Mouse (Mus musculus) hindbrain, embryonic 11.5 days (tissue): ENCODE data around the gene Fndc9. TPM values are rescaled to one million over a fixed set of nuclear protein-coding genes. Genes with fewer than 3 reads are reported as not detected.
A peak's percentile ranks its signal among the peaks of the same experiment; 100 is the strongest.

Experiments
- ATAC-seq: fragments of 200-750 bp; cut with Nextera tagmentation; 2 replicates; pipeline ENCODE4 v1.8.0; 2017; ENCODE audit warnings: mild to moderate bottlenecking, moderate TSS enrichment, moderate library complexity; ENCODE audit not compliant: low FRiP score
- DNase-seq: peaks from one replicate; pipeline ENCODE4 v3.0.0-alpha.2; 2015; ENCODE audit warnings: low spot score
- H3K27ac ChIP-seq: fragments of 300-500 bp; sonication (generic); 2 replicates; pipeline ENCODE4 v1.5.1; 2014; ENCODE audit warnings: mild to moderate bottlenecking, low read depth, low read length
- H3K27me3 ChIP-seq: fragments of 300-500 bp; sonication (generic); 2 replicates; pipeline ENCODE4 v1.6.1; 2014; ENCODE audit warnings: mild to moderate bottlenecking, low read length, moderate library complexity, mixed read lengths; ENCODE audit not compliant: control insufficient read depth, insufficient read depth
- H3K36me3 ChIP-seq: fragments of 300-500 bp; sonication (generic); 2 replicates; pipeline ENCODE4 v1.6.1; 2014; ENCODE audit warnings: mild to moderate bottlenecking, low read length, moderate library complexity, mixed read lengths; ENCODE audit not compliant: control insufficient read depth, insufficient read depth
- H3K4me1 ChIP-seq: fragments of 300-500 bp; sonication (generic); replicated peaks from 2 replicates; pipeline ENCODE4 v1.6.1; 2014; ENCODE audit warnings: low read length, mixed read lengths; ENCODE audit not compliant: control insufficient read depth, insufficient read depth
- H3K4me2 ChIP-seq: fragments of 300-500 bp; sonication (generic); replicated peaks from 2 replicates; pipeline ENCODE4 v1.6.1; 2014; ENCODE audit warnings: mild to moderate bottlenecking, low read depth, low read length
- H3K4me3 ChIP-seq: fragments of 300-500 bp; sonication (generic); 2 replicates; pipeline ENCODE4 v1.5.1; 2014; ENCODE audit warnings: low read depth, low read length
- H3K9ac ChIP-seq: fragments of 300-500 bp; sonication (generic); 2 replicates; pipeline ENCODE4 v1.6.1; 2014; ENCODE audit warnings: low read depth, low read length
- H3K9me3 ChIP-seq: fragments of 300-500 bp; sonication (generic); 2 replicates; pipeline ENCODE4 v1.6.1; 2016; ENCODE audit warnings: low read length; ENCODE audit not compliant: control insufficient read depth
- WGBS: fragments of 180-500 bp; shearing (Covaris S2); extraction: QIAGEN DNeasy Blood & Tissue Kit; methylation state at CpG from one replicate; pipeline ENCODE4 v1.1.7; 2014; 5-methylcytosine and 5-hydroxymethylcytosine counted together
- polyA plus RNA-seq: library from polyadenylated mRNA; unstranded; fragments of >200 nt; fragmentation: Nextera tagmentation; extraction: Ambion mirVana; gene quantifications from 2 replicates; pipeline ENCODE4 v1.2.1, GENCODE M21; 2014

Fndc9 gene
- polyA plus RNA-seq, 1 experiment from 2014 or later: 1.0 TPM

DNA sequence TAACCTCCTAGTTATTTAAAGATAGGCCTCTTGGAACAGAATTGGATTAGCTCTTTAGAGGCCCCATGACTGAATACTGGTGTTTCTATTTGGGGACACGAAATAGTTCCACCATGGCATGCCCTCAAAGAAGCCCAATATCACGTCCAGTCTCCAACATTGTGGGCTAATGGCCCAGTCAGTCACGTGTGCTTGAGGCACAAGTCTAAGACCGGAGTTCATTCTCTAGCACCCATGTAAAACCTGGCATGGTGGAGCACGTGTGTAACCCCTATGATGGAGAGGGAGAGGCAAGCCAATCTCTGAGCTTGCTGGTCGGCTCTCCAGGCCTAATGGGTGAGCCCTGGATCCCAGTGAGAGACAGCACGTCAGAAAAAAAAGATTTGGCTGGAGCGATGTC lies 40.8 kb downstream of the Fndc9 start:
- no peak overlapping the region for H3K4me3 ChIP-seq
- H3K4me2 ChIP-seq: no peak overlapping the region
- 0 out of 2 replicates have a peak, but pooled peaks cover 7% of the 10 kb centered on the region for H3K36me3 ChIP-seq
- no peak for ATAC-seq
- H3K9me3 ChIP-seq: no peaks in the 10 kb centered on the region
- DNase-seq: no peak
- 92% methylated on average over 8 of the region's 8 CpGs for WGBS
- no peak overlapping the region for H3K27ac ChIP-seq
- H3K9ac ChIP-seq: no peak overlapping the region
- H3K27me3 ChIP-seq: no peaks in the 10 kb centered on the region
- no peaks in the 10 kb centered on the region for H3K4me1 ChIP-seq

GRCm38 (mm10) chr11:46276778-46277177 lies 41.4 kb downstream of the Fndc9 start:
- Histone ChIP-seq H3K27ac (no peak overlapping the region), H3K27me3 (no peaks in the 10 kb centered on the region), H3K4me1 (no peaks in the 10 kb centered on the region), H3K4me2 (no peak overlapping the region), H3K4me3 (no peak overlapping the region), H3K9ac (no peak overlapping the region), H3K36me3 (0 out of 2 replicates have a peak, but pooled peaks cover 7% of the 10 kb centered on the region), H3K9me3 (no peaks in the 10 kb centered on the region)
- WGBS: 46% methylated on average over 5 of the region's 5 CpGs
- ATAC-seq: no peak; the same call in 1 of the 2 replicates
- DNase-seq: peak; percentile 49

- no peaks in the 10 kb centered on the region for H3K4me1 ChIP-seq
- no peak overlapping the region for H3K27ac ChIP-seq
- H3K9me3 ChIP-seq: no peaks in the 10 kb centered on the region
- no peak overlapping the region for H3K4me3 ChIP-seq
- no peak for ATAC-seq
- H3K4me2 ChIP-seq: no peak overlapping the region
- H3K27me3 ChIP-seq: no peaks in the 10 kb centered on the region
- H3K36me3 ChIP-seq: 0 out of 2 replicates have a peak, but pooled peaks cover 7% of the 10 kb centered on the region
- no peak for DNase-seq
- H3K9ac ChIP-seq: no peak overlapping the region
- 66% methylated on average over 5 of the region's 5 CpGs for WGBS
Observed at GRCm38 (mm10) chr11:46278140-46278539, 42.8 kb downstream of the Fndc9 start.

DNA sequence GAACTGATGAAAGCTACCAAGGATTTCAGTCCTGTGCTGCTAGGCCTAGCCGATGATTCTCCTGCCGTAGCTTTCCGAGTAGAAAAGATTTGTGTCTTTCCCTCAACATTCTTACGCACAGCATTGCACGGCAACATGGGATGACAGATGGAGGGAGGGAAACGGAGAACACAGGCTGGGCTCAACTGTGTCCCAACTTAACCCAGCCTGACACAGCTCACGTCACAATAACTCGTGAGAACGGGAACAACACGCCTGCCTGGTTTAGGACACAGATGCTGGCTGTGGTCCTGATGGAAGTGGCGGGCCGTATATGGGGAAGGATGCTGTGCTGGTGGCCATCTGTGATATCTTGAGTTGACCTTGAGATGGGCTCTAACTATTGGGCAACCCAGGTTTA lies 43.4 kb downstream of the Fndc9 start:
- Histone ChIP-seq H3K9ac (no peak overlapping the region), H3K27ac (no peak overlapping the region), H3K27me3 (no peaks in the 10 kb centered on the region), H3K36me3 (0 out of 2 replicates have a peak, but pooled peaks cover 7% of the 10 kb centered on the region), H3K4me2 (no peak overlapping the region), H3K4me1 (no peaks in the 10 kb centered on the region), H3K4me3 (no peak overlapping the region), H3K9me3 (no peaks in the 10 kb centered on the region)
- DNase-seq (no peak), ATAC-seq (no peak)
- 88% methylated on average over 12 of the region's 12 CpGs for WGBS

DNA sequence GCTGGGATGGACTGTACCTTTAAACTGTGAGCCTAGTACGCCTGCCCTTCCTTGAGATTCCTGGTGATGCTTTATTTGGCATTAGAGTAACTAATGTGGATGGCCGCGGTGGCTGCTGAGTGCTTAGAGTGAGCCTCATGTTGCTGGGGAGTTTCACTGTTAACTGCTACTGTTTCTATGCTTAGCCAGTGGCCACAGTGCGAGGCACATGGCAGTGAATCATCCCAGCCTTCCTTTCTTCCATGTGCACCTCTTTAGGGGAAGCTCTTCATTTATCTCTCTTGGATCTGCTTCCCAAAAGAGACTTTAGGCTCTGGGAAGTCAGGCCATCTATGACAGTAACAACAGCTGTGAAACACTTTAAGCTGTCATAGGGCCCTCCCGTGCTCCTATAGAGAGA lies 47.3 kb downstream of the Fndc9 start:
- no peak for DNase-seq
- no peaks in the 10 kb centered on the region for H3K27me3 ChIP-seq
- H3K36me3 ChIP-seq: 0 out of 2 replicates have a peak, but pooled peaks cover 4% of the 10 kb centered on the region
- no peaks in the 10 kb centered on the region for H3K4me1 ChIP-seq
- ATAC-seq: no peak
- H3K9ac ChIP-seq: no peak overlapping the region
- no peak overlapping the region for H3K4me3 ChIP-seq
- no peak overlapping the region for H3K4me2 ChIP-seq
- H3K27ac ChIP-seq: no peak overlapping the region
- no peaks in the 10 kb centered on the region for H3K9me3 ChIP-seq
- 93% methylated on average over 5 of the region's 5 CpGs for WGBS

DNA sequence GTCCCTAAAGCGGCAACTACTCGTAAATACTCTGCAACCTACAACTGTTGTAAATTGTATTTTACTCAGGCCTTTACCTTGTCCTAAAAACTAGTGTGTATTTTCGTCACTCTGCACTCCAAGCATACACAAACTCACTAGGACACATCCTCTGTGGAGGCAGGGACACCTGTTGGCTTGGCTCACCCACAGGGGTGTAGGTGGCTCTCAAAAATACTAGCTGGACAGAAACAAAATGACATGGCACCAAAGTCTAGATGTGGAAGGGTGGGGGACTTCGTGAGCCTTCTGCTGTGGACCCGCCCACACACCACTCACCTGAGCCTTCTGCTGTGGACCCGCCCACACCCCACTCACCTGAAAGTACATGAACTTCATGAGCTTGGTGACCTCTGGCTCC lies 48.5 kb downstream of the Fndc9 start:
- Histone ChIP-seq H3K36me3 (no peaks in the 10 kb centered on the region), H3K9ac (no peak overlapping the region), H3K4me3 (no peak overlapping the region), H3K4me1 (no peaks in the 10 kb centered on the region), H3K4me2 (no peak overlapping the region), H3K27me3 (no peaks in the 10 kb centered on the region), H3K9me3 (no peaks in the 10 kb centered on the region), H3K27ac (no peak overlapping the region)
- 91% methylated on average over 6 of the region's 6 CpGs for WGBS
- ATAC-seq: no peak
- DNase-seq: no peak

DNA sequence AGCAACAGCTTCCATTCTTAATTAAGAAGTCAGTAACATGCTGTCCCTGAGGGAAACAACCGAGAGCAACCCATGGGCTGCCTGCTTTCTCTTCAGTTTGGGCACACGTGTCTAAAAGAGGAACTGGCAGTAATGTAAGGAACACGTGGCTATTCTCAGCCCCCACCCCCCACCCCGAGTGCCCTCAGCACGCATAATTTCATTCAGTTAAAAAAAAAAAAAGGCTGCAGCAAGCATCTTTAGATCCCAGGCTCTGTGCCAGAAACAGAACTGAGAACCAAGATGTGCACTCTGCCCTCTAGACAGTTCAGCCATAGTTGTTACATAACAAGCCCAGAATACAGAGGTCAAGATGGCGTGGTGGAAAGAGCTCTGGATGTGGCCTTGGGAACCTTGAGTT lies 51.5 kb downstream of the Fndc9 start:
- ATAC-seq (no peak), DNase-seq (no peak)
- Histone ChIP-seq H3K4me2 (no peak overlapping the region), H3K27me3 (no peaks in the 10 kb centered on the region), H3K9me3 (no peaks in the 10 kb centered on the region), H3K9ac (no peak overlapping the region), H3K27ac (no peak overlapping the region), H3K4me1 (no peaks in the 10 kb centered on the region), H3K36me3 (peaks cover 2% of the 10 kb centered on the region; the same call in 1 of the 2 replicates), H3K4me3 (no peak overlapping the region)
- WGBS: 69% methylated on average over 6 of the region's 6 CpGs

- Histone ChIP-seq H3K4me3 (no peak overlapping the region), H3K27me3 (no peaks in the 10 kb centered on the region), H3K9ac (no peak overlapping the region), H3K9me3 (no peaks in the 10 kb centered on the region), H3K36me3 (peaks cover 2% of the 10 kb centered on the region; the same call in 1 of the 2 replicates), H3K4me1 (no peaks in the 10 kb centered on the region), H3K27ac (no peak overlapping the region), H3K4me2 (no peak overlapping the region)
- 65% methylated on average over 5 of the region's 5 CpGs for WGBS
- DNase-seq: no peak
- no peak for ATAC-seq
Observed at GRCm38 (mm10) chr11:46288091-46288490, 52.8 kb downstream of the Fndc9 start.

DNA sequence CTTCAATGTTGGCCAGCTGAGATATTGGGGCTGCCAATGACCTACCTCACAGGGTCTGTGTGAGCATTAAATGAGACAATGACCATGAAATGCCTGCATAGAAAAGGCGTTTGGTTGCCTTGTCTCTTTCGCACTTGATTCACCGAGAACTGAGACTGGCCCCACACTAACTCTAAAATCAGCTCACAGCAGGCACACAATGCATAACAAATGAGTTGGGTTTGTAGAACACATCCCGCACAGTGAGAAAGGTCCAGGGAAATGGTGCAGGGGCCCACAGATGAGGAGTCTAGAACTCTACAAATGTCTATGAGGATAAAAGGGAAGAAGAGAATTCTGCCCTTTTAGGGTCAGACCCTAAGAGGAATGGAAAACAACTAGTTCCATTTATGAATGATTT lies 53.7 kb downstream of the Fndc9 start:
- no peak overlapping the region for H3K4me3 ChIP-seq
- ATAC-seq: no peak
- H3K4me1 ChIP-seq: no peaks in the 10 kb centered on the region
- 45% methylated on average over 4 of the region's 4 CpGs for WGBS
- H3K27ac ChIP-seq: no peak overlapping the region
- H3K4me2 ChIP-seq: no peak overlapping the region
- no peak for DNase-seq
- H3K9me3 ChIP-seq: no peaks in the 10 kb centered on the region
- peaks cover 2% of the 10 kb centered on the region; the same call in 1 of the 2 replicates for H3K36me3 ChIP-seq
- no peak overlapping the region for H3K9ac ChIP-seq
- no peaks in the 10 kb centered on the region for H3K27me3 ChIP-seq
